Mouse (Mus musculus) ES-E14 (cell line): ENCODE results near the gene Syf2. TPM values are rescaled to one million over a fixed set of nuclear protein-coding genes. Genes with fewer than 3 reads are reported as not detected.
A peak's percentile ranks its signal among the peaks of the same experiment; 100 is the strongest.

ENCODE experiments used
- DNase-seq: peaks from one replicate; pipeline ENCODE4 v3.0.0-alpha.2; 2013; ENCODE audit warnings: low read depth, low spot score
- H3K27ac ChIP-seq: 2 replicates; pipeline ENCODE4 v1.5.1; 2012; ENCODE audit warnings: low read depth, mild to moderate bottlenecking, low read length, moderate library complexity, mixed read lengths; ENCODE audit not compliant: poor library complexity, insufficient read depth, severe bottlenecking
- H3K36me3 ChIP-seq: 2 replicates; pipeline ENCODE4 v1.6.1; 2012; ENCODE audit warnings: mild to moderate bottlenecking, low read length, moderate library complexity, mixed read lengths; ENCODE audit not compliant: control insufficient read depth, poor library complexity, insufficient read depth, severe bottlenecking
- H3K4me1 ChIP-seq, 2 experiments: fragments of 150-350 bp in 1 of 2; sonication (generic) in 1 of 2; 2 replicates each; pipeline ENCODE4 v1.6.1; 2012; ENCODE audit warnings: low read length in 2 of 2, mild to moderate bottlenecking in 1 of 2, mixed read lengths in 1 of 2; ENCODE audit not compliant: control insufficient read depth in 2 of 2, insufficient read depth in 2 of 2, poor library complexity in 1 of 2
- H3K4me3 ChIP-seq, 2 experiments: fragments of 150-350 bp in 1 of 2; sonication (generic) in 1 of 2; 2 replicates each; pipeline ENCODE4 v1.5.1; 2012; ENCODE audit warnings: low read length in 2 of 2, low read depth in 1 of 2, mild to moderate bottlenecking in 1 of 2, mixed read lengths in 1 of 2; ENCODE audit not compliant: insufficient read depth in 1 of 2, poor library complexity in 1 of 2, severe bottlenecking in 1 of 2
- H3K9ac ChIP-seq: 2 replicates; pipeline ENCODE4 v1.6.1; 2012; ENCODE audit warnings: low read depth, mild to moderate bottlenecking, low read length, mixed read lengths; ENCODE audit not compliant: poor library complexity, insufficient read depth, severe bottlenecking
- H3K9me3 ChIP-seq: fragments of 150-350 bp; sonication (generic); 2 replicates; pipeline ENCODE4 v1.6.1; 2012; ENCODE audit warnings: low read depth, mild to moderate bottlenecking, low read length; ENCODE audit not compliant: control insufficient read depth, insufficient read depth
- CHD2 ChIP-seq: IDR thresholded peaks from 2 replicates; pipeline ENCODE4 v1.6.1; 2014; ENCODE audit warnings: mild to moderate bottlenecking, low read depth, low read length, inconsistent platforms
- HCFC1 ChIP-seq: IDR thresholded peaks from 2 replicates; pipeline ENCODE4 v1.6.1; 2012; ENCODE audit warnings: low read length, inconsistent platforms, borderline replicate concordance; ENCODE audit not compliant: insufficient read depth
- MAFK ChIP-seq: IDR thresholded peaks from 2 replicates; pipeline ENCODE4 v1.6.1; 2014; ENCODE audit warnings: mild to moderate bottlenecking, low read depth, low read length, inconsistent platforms; ENCODE audit not compliant: insufficient read depth
- ZC3H11A ChIP-seq: IDR thresholded peaks from 2 replicates; pipeline ENCODE4 v1.6.1; 2012; ENCODE audit warnings: low read depth, mild to moderate bottlenecking, inconsistent platforms, low read length, borderline replicate concordance
- ZNF384 ChIP-seq: IDR thresholded peaks from 2 replicates; pipeline ENCODE4 v1.6.1; 2012; ENCODE audit warnings: low read depth, low read length, inconsistent platforms
- in situ Hi-C, 2 experiments: fragments of 600-800 bp; cut with MboI; formaldehyde crosslinking; loops; one replicate each; pipeline ENCODE4 v1.15.1; 2025; ENCODE audit warnings: low sequenced_read_pairs in 2 of 2, inconsistent platforms in 1 of 2; ENCODE audit not compliant: unreplicated experiment in 2 of 2
- total RNA-seq: library from RNA; depleted of rRNA; stranded (reverse); fragments of 300-350 nt; gene quantifications from 2 replicates; pipeline ENCODE4 v1.2.3, GENCODE M21; 2012

The Syf2 gene
- total RNA-seq, 1 experiment = 76.6 TPM

DNA sequence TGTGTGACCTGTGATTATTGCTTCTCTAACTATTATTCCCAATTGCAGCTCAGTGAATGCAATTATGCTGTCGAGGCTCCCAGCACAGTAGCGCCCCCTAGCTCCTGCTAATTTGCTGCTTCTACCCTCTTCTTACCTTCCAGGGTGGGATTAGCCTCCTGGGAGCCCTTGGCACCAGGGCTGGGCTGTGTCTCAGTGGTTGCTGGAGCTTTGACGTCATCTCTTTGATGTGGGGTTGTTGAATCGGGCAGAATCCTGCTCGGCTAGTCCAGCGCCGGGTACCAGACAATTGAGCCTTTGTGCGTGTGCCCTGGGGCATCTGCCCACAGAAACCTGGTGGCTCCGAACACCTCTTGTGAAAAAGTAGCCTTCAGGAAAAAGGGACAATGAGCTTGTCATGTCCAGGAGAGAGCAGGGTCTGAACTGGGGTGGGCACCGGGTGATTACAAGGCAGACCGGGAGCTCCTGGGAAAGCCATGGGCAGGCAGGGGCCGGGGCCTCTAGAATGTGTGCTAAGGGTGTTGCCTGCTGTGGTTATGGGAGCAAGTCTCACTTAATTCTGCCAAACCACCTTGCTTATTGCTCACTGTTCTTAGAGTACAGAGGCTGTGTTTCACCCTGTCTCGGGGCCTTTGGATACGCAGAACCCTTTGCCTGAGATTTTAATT is 44.7 kb downstream of the Syf2 start:
- Histone ChIP-seq H3K27ac (no peak overlapping the region), H3K4me3 (no peak overlapping the region), H3K9ac (no peak overlapping the region), H3K9me3 (no peaks in the 10 kb centered on the region), H3K4me1 (no peaks in the 10 kb centered on the region), H3K36me3 (no peaks in the 10 kb centered on the region)
- TF ChIP-seq ZNF384 (no peak), MAFK (no peak), ZC3H11A (no peak), HCFC1 (no peak), CHD2 (no peak)
- in situ Hi-C loops = no loop called here
- DNase-seq = peak; percentile 60

DNA sequence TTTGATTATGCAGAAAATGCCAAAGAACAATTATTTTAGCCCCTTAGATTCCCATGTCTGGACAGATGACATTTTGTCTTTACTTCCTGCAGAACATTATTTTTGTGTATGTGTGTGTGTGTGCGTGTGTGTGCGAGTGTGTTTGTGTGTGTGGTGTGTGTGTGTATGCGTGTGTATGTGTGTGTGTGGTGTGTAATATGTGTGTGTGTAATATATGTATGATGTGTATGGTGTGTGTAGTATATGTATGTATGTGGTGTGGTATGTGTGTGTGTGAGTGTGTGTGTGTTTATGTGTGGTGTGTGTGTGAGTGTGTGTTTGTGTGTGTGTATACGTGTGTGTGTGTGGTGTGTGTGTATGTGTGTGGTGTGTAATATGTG is 45.2 kb downstream of the Syf2 start:
- H3K4me1 ChIP-seq = no peaks in the 10 kb centered on the region
- H3K36me3 ChIP-seq = no peaks in the 10 kb centered on the region
- H3K9ac ChIP-seq = no peak overlapping the region
- no peaks in the 10 kb centered on the region for H3K9me3 ChIP-seq
- TF ChIP-seq MAFK (no peak), ZNF384 (no peak), ZC3H11A (no peak), HCFC1 (no peak), CHD2 (no peak)
- in situ Hi-C loops = no loop called here
- no peak overlapping the region for H3K27ac ChIP-seq
- H3K4me3 ChIP-seq = no peak overlapping the region
- DNase-seq = no peak

DNA sequence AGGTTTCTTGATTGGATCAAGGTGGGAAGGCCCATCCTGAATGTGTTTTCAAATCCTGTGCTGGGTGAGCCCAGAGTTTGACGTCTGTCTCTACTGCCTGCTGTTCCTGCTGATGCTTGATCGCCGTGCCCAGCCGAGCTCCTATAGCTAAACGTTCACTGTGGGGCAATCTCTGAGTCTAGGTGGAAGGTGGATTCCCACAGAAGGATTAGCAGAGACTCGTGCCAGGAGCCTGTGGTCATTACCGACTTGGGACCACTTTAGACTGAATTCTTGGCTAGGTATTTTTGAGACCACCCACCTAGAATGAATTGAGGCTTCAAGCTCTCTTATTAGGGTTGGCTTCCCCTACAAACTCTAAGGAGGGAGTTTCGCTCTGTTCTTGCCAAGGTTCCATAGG is 48.2 kb downstream of the Syf2 start:
- no peak overlapping the region for H3K9ac ChIP-seq
- in situ Hi-C loops = no loop called here
- DNase-seq = no peak
- no peak overlapping the region for H3K4me3 ChIP-seq
- no peaks in the 10 kb centered on the region for H3K9me3 ChIP-seq
- peaks cover 3 to 18% of the 10 kb centered on the region in 2 experiments for H3K4me1 ChIP-seq
- no peak for TF ChIP-seq MAFK
- TF ChIP-seq CHD2 = no peak
- TF ChIP-seq ZNF384 = no peak
- TF ChIP-seq HCFC1 = no peak
- TF ChIP-seq ZC3H11A = no peak
- no peaks in the 10 kb centered on the region for H3K36me3 ChIP-seq
- H3K27ac ChIP-seq = no peak overlapping the region

- TF ChIP-seq ZC3H11A (no peak), HCFC1 (no peak), ZNF384 (no peak), CHD2 (no peak), MAFK (no peak)
- peaks cover 3 to 18% of the 10 kb centered on the region in 2 experiments for H3K4me1 ChIP-seq
- no peak overlapping the region for H3K4me3 ChIP-seq
- H3K36me3 ChIP-seq = no peaks in the 10 kb centered on the region
- DNase-seq = peak; percentile 75
- H3K9ac ChIP-seq = no peak overlapping the region; the same call in 1 of the 2 replicates
- H3K27ac ChIP-seq = no peak overlapping the region; the same call in 1 of the 2 replicates
- H3K9me3 ChIP-seq = no peaks in the 10 kb centered on the region
- in situ Hi-C loops = no loop called here
These were observed 51.3 kb downstream of the Syf2 start for GRCm38 (mm10) chr4:134981959-134982431.
